Mouse (Mus musculus) embryo, embryonic 11.5 days (tissue): ENCODE results near the gene Plcl2.

ENCODE experiments used
- DNase-seq: peaks from one replicate; pipeline ENCODE4 v3.0.0-alpha.2; 2012; ENCODE audit warnings: low read depth, low spot score

The Plcl2 gene

GRCm38 (mm10) chr17:50499091-50499790 lies 10.0 kb upstream of the Plcl2 start:
- no peak for DNase-seq

- DNase-seq, result no peak
Observed at GRCm38 (mm10) chr17:50500806-50501205, 8.4 kb upstream of the Plcl2 start.

GRCm38 (mm10) chr17:50503075-50503474 lies 6.1 kb upstream of the Plcl2 start:
- no peak for DNase-seq

- no peak for DNase-seq
Observed at GRCm38 (mm10) chr17:50504070-50504846, 4.9 kb upstream of the Plcl2 start.

- DNase-seq, result no peak
Observed at GRCm38 (mm10) chr17:50505910-50506634, 3.1 kb upstream of the Plcl2 start.

- no peak for DNase-seq
Observed at GRCm38 (mm10) chr17:50506861-50507321, 2.3 kb upstream of the Plcl2 start.

- no peak for DNase-seq
Observed at GRCm38 (mm10) chr17:50508055-50508774, 988 bp upstream of the Plcl2 start.

- peak; percentile 61 for DNase-seq
Observed at GRCm38 (mm10) chr17:50508775-50509250, 390 bp upstream of the Plcl2 start.

- no peak for DNase-seq
Observed at GRCm38 (mm10) chr17:50510279-50510678, 1.1 kb downstream of the Plcl2 start.

- DNase-seq, result no peak
Observed at GRCm38 (mm10) chr17:50510741-50511140, 1.5 kb downstream of the Plcl2 start.

GRCm38 (mm10) chr17:50512222-50512621 lies 3.0 kb downstream of the Plcl2 start:
- no peak for DNase-seq

- no peak for DNase-seq
Observed at GRCm38 (mm10) chr17:50512841-50513240, 3.6 kb downstream of the Plcl2 start.

- no peak for DNase-seq
Observed at GRCm38 (mm10) chr17:50513376-50513775, 4.2 kb downstream of the Plcl2 start.

GRCm38 (mm10) chr17:50514012-50514411 lies 4.8 kb downstream of the Plcl2 start:
- DNase-seq, result no peak

- no peak for DNase-seq
Observed at GRCm38 (mm10) chr17:50515926-50516325, 6.7 kb downstream of the Plcl2 start.

GRCm38 (mm10) chr17:50517781-50518415 lies 8.7 kb downstream of the Plcl2 start:
- no peak for DNase-seq

- DNase-seq, result no peak
Observed at GRCm38 (mm10) chr17:50519588-50519987, 10.4 kb downstream of the Plcl2 start.

GRCm38 (mm10) chr17:50522473-50523083 lies 13.4 kb downstream of the Plcl2 start:
- DNase-seq, result no peak

- DNase-seq, result no peak
Observed at GRCm38 (mm10) chr17:50524970-50525369, 15.8 kb downstream of the Plcl2 start.

GRCm38 (mm10) chr17:50525821-50526220 lies 16.6 kb downstream of the Plcl2 start:
- no peak for DNase-seq

GRCm38 (mm10) chr17:50530089-50530488 lies 20.9 kb downstream of the Plcl2 start:
- no peak for DNase-seq
